Mouse (Mus musculus) gastrocnemius, postnatal 4 days (tissue): ENCODE results near the gene Tmem145. TPM values are rescaled to one million over a fixed set of nuclear protein-coding genes. Genes with fewer than 3 reads are reported as not detected.
"Not testable (repeated sequence)": the region's sequence is repeated elsewhere in the genome, so short reads cannot be mapped to it uniquely, and the experiment has no call there.

Experiments
- DNase-seq, 2 experiments: peaks; one replicate each; pipeline ENCODE4 v3.0.0; 2021 to 2022; ENCODE audit warnings: low spot score in 2 of 2, mixed read lengths in 2 of 2
- total RNA-seq, 2 experiments: library from RNA; stranded (reverse); gene quantifications; 2 replicates each; pipeline ENCODE4 v1.2.3; 2021

The Tmem145 gene
- total RNA-seq, 2 experiments from 2014 or later, result 0.23 to 0.29 TPM

DNA sequence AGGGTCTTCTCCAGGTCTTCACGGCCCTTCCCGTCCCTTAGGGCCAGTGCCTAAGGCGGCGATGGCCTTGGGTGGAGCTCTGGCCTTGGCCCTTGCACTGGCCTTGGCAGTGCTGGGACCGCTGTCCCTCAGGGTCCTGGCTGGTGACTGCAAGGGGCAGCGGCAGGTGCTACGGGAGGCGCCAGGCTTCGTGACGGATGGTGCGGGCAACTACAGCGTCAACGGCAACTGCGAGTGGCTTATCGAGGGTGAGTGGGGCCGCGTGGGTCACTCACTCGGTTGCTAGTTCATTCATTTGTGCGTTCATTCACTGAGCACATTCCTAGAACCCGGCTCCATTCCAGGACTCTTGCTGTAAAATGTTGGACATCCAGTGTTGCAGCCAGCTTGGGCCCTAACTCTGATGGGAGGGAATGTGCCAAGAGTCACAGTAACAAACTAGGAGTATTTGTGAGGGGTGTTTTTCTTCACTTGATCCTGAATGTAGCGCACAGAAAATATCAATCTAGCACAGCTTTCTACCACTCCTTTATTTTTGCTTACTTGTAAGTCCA is 11.6 kb downstream of the Tmem145 start:
- no peak for DNase-seq

DNA sequence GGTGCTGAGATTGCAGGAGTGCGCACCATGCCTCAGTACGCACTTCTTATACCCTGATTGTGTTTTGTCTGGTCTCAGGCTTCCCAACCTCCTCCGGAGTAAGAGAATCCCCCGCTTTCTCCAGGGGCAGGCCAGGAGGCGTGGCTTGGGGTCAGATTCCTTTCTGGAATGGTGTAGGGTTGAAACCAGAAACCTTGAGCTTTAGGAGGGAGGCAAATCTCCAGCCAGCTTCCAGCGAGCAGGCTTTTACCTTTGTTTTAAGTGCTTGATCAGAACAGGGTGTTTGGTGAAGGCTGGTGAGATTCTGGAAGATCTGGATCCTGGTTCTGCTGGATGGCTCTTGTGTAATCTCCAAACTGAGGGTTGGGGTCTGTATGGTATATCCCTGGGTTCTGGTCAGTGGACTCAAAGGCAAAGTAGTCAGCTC is 16.2 kb downstream of the Tmem145 start:
- DNase-seq, result peak in 1 of 2 experiments; percentile 60

DNA sequence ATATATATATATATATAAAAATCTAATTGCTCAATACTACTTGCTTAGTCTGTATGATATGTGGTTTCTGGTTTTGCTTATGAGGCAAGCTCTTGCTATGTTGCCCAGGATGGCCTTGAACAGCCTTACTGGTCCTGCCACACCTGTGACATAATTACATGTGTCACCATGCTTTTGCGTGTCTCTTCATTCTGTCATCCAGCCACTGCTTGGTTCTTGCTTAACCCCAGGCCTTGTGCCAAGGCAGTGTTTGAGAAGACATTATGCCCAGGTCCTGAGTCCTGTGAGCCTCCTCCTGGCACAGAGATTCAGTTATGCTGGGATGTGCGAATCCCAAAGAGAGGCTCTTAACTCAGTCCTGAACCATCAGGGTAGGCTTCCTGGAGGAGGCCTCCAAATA is 17.3 kb downstream of the Tmem145 start:
- no peak for DNase-seq

- DNase-seq, result not testable (repeated sequence)
These were observed 19.5 kb downstream of the Tmem145 start for GRCm38 (mm10) chr7:25325431-25325830.

- no peak for DNase-seq
These were observed 20.3 kb downstream of the Tmem145 start for GRCm38 (mm10) chr7:25326233-25326632.

- DNase-seq, result peak in 1 of 2 experiments; percentile 75
These were observed 27.8 kb downstream of the Tmem145 start for GRCm38 (mm10) chr7:25333596-25334307.

GRCm38 (mm10) chr7:25334472-25334871 is 28.6 kb downstream of the Tmem145 start:
- no peak for DNase-seq

DNA sequence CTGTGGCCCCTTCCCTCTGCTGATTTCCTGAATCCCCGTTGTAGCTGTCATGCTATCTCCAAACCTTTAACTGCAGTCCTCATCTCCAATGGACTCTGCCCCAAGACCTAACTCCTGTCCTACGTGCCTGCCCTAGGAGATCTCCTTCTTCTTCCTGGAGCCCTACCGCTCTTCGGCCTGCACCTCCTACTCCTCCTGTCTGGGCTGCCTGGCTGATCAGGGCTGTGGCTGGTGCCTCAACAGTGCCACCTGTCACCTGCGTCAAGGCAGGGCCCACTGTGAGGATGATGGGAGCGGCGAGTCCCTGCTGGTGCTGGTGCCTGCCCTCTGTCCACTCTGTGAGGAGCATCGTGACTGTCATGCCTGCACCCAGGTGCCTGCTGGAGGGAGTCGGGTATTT is 33.4 kb downstream of the Tmem145 start:
- DNase-seq, result no peak

- DNase-seq, result no peak
These were observed 35.3 kb downstream of the Tmem145 start for GRCm38 (mm10) chr7:25341000-25341784.

GRCm38 (mm10) chr7:25348861-25349260 is 43.0 kb downstream of the Tmem145 start:
- no peak for DNase-seq

DNA sequence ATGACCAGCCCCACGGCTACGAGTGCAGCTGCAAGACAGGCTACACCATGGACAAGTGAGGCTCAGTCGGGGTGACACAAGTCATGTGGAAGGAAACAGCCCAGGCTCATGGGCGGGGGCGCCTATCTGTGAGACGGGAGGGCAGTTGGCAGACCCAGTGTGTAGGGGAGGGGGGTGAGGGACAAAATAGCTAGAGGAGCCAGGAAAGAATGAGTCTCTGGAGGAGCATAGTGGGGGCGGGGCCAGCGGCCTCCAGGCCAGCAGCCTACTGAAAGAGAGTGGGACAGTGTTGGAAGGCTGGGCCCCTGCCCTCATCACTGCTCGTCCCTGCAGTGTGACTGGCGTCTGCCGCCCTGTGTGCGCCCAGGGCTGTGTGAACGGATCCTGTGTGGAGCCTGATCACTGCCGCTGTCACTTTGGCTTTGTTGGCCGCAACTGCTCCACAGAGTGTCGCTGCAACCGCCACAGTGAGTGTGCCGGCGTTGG is 52.9 kb downstream of the Tmem145 start:
- peak in 1 of 2 experiments; percentile 43 for DNase-seq

- DNase-seq, result no peak
These were observed 57.2 kb downstream of the Tmem145 start for GRCm38 (mm10) chr7:25363151-25363550.

- no peak for DNase-seq
These were observed 57.7 kb downstream of the Tmem145 start for GRCm38 (mm10) chr7:25363632-25364031.

Other genes starting within 250 kb of the Tmem145 start
- gene Grik5, start 233.8 kb upstream of the Tmem145 start, total RNA-seq, result 10 to 100 TPM; 14.6 to 17.1 TPM
- 10 to 100 TPM; 10.7 to 11.4 TPM for gene Zfp574, start 233.5 kb upstream of the Tmem145 start, total RNA-seq
- under 1 TPM; 0.52 to 0.91 TPM for gene Pou2f2, start 126.4 kb upstream of the Tmem145 start, total RNA-seq
- 1 to 10 TPM; 6.6 to 8.3 TPM for gene Dedd2, start 85.5 kb upstream of the Tmem145 start, total RNA-seq
- 10 to 100 TPM; 10.6 to 11.3 TPM for gene Zfp526, start 84.7 kb upstream of the Tmem145 start, total RNA-seq
- 10 to 100 TPM; 62.8 to 63.2 TPM for gene Gsk3a, start 68.3 kb upstream of the Tmem145 start, total RNA-seq
- gene Erf, start 55.3 kb upstream of the Tmem145 start, total RNA-seq, result 10 to 100 TPM; 32.7 to 34.6 TPM
- gene Cic, start 38.4 kb upstream of the Tmem145 start, total RNA-seq, result 100 to 1,000 TPM; 107 to 113 TPM
- gene Pafah1b3, start 8.1 kb upstream of the Tmem145 start, total RNA-seq, result 10 to 100 TPM; 27.1 to 33.1 TPM
- gene Prr19, start 4.7 kb upstream of the Tmem145 start, total RNA-seq, result not detected
- gene Megf8, start 11.1 kb downstream of the Tmem145 start, total RNA-seq, result 10 to 100 TPM; 34.9 to 40.4 TPM
- not detected for gene Cnfn, start 63.6 kb downstream of the Tmem145 start, total RNA-seq
- 10 to 100 TPM; 25.4 to 37.7 TPM for gene Lipe, start 92.6 kb downstream of the Tmem145 start, total RNA-seq
- gene Cxcl17, start 106.8 kb downstream of the Tmem145 start, total RNA-seq, result not detected
- 1 to 10 TPM; 5.5 to 6.1 TPM for gene Ceacam1, start 171.5 kb downstream of the Tmem145 start, total RNA-seq
- gene Ceacam2, start 233.8 kb downstream of the Tmem145 start, total RNA-seq, result 1 to 10 TPM in 1 of 2 experiments, under 1 TPM in 1; 0.47 to 1.3 TPM